Mouse (Mus musculus) CH12.LX (cell line): ENCODE measurements around the gene Ccdc51.

ENCODE experiments used
- BHLHE40 ChIP-seq: IDR thresholded peaks from 2 replicates; pipeline ENCODE4 v1.6.1; 2011; ENCODE audit warnings: mild to moderate bottlenecking, low read depth, low read length, improper control_type of control experiment
- CTCF ChIP-seq, 2 experiments: IDR thresholded peaks in 1 of 2; conservative IDR thresholded peaks in 1 of 2; 2 replicates each; pipeline ENCODE4 v1.5.1; 2011 to 2012; ENCODE audit warnings: low read depth in 2 of 2, low read length in 2 of 2, improper control_type of control experiment in 1 of 2, inconsistent platforms in 1 of 2, mild to moderate bottlenecking in 1 of 2, moderate library complexity in 1 of 2
- E2F4 ChIP-seq: IDR thresholded peaks from 2 replicates; pipeline ENCODE4 v1.6.1; 2011; ENCODE audit warnings: low read depth, low read length, improper control_type of control experiment; ENCODE audit not compliant: insufficient replicate concordance
- EP300 ChIP-seq: IDR thresholded peaks from 2 replicates; pipeline ENCODE4 v1.6.1; 2011; ENCODE audit warnings: low read length, improper control_type of control experiment
- ETS1 ChIP-seq: conservative IDR thresholded peaks from 2 replicates; pipeline ENCODE4 v1.6.1; 2012; ENCODE audit warnings: low read depth, mild to moderate bottlenecking, inconsistent platforms, low read length, improper control_type of control experiment, moderate library complexity
- GABPA ChIP-seq: IDR thresholded peaks from 2 replicates; pipeline ENCODE4 v1.6.1; 2012; ENCODE audit warnings: low read depth, low read length, improper control_type of control experiment, inconsistent platforms; ENCODE audit not compliant: insufficient replicate concordance
- HCFC1 ChIP-seq: IDR thresholded peaks from 2 replicates; pipeline ENCODE4 v1.6.1; 2012; ENCODE audit warnings: low read depth, mild to moderate bottlenecking, inconsistent platforms, low read length, improper control_type of control experiment
- MAX ChIP-seq: IDR thresholded peaks from 2 replicates; pipeline ENCODE4 v1.6.1; 2011; ENCODE audit warnings: low read length, improper control_type of control experiment
- MAZ ChIP-seq: IDR thresholded peaks from 2 replicates; pipeline ENCODE4 v1.6.1; 2012; ENCODE audit warnings: low read depth, mild to moderate bottlenecking, inconsistent platforms, low read length, improper control_type of control experiment, moderate library complexity
- POLR2A ChIP-seq: IDR thresholded peaks from 2 replicates; pipeline ENCODE4 v1.6.1; 2011; ENCODE audit warnings: low read depth, mild to moderate bottlenecking, improper control_type of control experiment, low read length
- ZNF384 ChIP-seq: IDR thresholded peaks from 2 replicates; pipeline ENCODE4 v1.6.1; 2012; ENCODE audit warnings: low read depth, low read length, improper control_type of control experiment, inconsistent platforms

GRCm38 (mm10) chr9:109119571-109119970 is 37.3 kb downstream of the Ccdc51 start:
- no peak for TF ChIP-seq CTCF (conservative IDR thresholded peaks at IDR 0.05 in 1 of 2, IDR thresholded peaks at IDR 0.05 in 1 of 2; ENCODE audit: low read depth in 2 of 2, low read length in 2 of 2)
- TF ChIP-seq E2F4 = no peak
- TF ChIP-seq ZNF384 = no peak
- TF ChIP-seq MAZ = no peak
- TF ChIP-seq BHLHE40 = no peak
- TF ChIP-seq POLR2A = no peak
- TF ChIP-seq HCFC1 = no peak
- no peak for TF ChIP-seq MAX
- TF ChIP-seq GABPA = no peak
- no peak for TF ChIP-seq EP300
- no peak for TF ChIP-seq ETS1
